Mouse (Mus musculus) spleen, postnatal 14 days (tissue): ENCODE results near the gene Slc7a1.

Source experiments
- DNase-seq, 2 experiments: peaks; one replicate each; pipeline ENCODE4 v3.0.0; 2021 to 2022; ENCODE audit warnings: low spot score in 2 of 2

Gene Slc7a1

DNA sequence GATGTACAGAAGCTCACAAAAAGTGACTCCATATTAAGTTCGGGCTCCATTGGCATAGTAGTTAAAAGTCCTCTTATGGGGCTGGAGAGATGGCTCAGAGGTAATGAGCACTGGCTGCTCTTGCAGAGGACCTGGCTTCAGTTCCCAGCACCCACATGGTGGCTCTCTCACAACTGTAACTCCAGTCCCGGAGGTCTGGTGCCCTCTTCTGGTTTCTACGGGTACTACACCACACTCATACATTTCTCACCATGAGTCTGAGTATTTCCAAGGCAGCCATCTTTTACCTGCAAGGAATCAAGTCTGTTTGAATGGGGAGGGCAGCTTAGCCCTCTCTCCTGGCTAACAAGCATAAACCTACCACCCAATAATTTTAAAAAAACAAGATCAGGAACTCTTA lies 30.5 kb downstream of the Slc7a1 start:
- DNase-seq: no peak

DNA sequence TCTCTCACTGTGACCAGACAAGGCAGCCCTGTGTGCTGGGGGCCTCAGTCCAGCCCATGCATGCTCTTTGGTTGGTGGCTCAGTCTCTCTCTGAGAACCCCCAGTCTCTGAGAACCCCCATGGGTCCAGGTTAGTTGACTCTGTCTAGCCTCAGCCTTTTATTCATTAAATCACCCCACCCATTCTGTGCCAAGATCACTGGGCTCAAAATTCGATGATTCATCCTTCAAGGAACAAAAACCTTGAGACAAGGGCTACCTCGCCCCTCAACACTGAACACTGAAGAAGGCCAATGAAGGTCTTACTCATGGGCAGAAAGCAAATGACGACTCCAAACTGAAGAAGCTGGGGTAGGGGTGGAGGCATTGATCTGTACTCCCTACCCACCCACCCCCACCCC lies 31.9 kb downstream of the Slc7a1 start:
- no peak for DNase-seq

DNA sequence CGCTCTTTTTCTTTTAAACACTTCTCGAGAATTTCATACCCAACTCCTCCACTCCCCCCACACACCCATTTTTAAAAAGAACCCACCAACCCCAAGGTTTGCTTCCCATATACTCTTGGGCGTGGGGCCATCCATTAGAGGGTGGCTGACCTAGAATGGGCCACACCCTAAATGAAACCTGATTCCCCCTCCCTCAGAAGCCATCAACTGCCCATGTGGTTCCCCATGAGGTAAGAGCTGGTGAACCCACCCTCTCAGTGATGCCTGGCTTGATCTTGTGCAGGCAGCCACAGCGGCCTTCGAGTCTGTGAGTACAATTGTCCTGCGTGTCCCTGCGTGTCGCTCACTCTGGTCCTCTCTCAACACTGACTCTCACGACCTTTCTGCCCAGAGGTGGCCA lies 33.2 kb downstream of the Slc7a1 start:
- DNase-seq: no peak

DNA sequence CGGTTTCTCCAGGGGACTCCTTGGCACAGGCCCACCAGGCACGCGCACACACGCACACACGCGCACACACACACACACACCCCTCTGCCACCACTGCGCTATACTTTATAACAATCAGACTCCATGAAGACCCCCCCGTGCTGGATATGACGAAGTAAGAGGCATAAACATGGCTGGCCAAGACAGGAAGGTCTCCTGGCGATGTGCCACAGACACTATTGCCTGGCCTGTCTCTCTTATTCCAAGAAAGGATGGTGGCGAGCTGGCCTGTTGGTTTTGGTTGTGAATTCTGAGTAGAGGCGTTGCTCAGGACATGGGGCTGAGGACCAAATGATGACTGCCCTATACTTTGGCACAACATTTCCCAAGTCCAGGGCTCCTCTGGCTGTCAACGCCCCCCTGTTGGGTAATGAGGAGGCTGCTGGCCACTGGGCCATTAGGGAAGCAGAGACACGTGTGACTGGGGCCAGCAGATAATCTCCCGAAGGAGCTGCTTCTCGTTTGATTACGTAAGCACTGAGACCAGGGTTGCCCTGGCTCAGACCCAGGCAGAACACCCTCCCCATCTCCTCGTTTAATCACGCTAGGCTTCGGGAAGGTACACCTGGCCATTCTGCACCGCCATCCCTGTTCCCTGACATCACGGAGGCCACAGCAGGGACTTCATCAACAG lies 36.1 kb downstream of the Slc7a1 start:
- no peak for DNase-seq

DNA sequence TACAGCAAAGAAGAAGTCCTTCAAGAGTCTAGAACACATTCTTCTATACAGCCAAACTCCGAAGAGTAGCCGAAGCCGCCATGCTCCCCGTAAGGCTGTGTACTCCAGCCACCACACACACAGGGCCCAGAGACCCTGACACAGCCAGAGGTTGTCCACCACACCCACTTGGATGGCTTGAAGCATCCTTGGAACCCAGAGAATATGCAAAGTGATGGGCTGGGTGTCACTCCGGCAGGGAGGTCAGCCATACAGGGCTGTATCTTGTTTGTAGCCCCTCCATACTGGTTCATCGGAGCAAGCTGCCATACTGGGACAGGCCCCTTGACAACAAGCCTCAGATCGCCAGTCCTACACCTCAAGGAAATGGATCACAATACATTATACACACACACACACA lies 37.4 kb downstream of the Slc7a1 start:
- no peak for DNase-seq

DNA sequence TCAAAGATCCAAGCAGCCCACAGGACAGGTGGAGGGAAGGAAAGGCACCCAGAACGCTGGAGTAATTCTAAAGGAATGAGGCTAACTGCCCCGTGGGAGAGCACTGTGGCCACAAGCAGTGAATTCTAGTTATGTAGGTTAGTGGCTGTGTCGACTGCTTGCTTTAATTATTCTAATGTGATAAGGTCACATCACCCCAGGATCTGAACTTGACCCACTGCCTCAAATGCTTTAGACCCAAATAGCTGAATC lies 38.0 kb downstream of the Slc7a1 start:
- DNase-seq: no peak

DNA sequence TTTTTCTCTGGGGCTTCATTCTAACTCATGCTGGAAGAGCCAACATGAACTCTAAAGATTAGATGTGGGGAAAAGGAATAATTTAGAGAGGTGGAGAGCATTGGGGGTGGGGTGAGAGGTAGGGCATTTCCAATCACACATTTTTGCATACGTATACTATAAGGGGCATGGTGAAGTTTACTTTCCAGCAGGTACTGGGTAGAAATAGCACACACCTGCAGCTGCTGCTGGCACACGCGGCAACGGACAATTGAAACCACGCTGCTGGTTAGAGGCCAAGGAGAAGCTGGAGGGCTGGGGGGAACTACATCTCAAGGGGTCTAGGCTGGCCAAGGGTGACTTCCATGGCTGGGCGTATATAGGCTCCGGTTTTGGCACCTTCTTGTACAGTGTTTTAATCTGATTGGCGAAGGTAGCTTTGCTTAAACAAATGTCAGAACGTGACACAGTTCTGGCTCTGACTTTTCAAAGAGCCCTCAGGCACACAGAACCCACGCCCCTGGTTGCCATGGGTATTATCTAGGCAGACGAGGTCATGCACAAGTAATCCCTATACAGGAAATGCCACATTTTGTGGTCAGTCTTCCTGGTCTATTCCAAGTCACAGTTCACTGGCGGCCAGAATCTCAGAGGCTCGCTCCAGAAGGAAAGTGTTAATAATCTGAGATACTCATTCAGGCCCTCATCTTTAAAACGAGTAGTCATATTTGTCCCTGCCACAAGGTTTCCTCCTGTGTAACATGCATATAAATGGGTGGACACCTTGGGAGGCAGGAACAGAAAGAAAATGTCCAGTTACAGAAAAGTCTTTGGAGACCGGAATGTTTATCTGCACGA lies 38.6 kb downstream of the Slc7a1 start:
- DNase-seq: no peak

DNA sequence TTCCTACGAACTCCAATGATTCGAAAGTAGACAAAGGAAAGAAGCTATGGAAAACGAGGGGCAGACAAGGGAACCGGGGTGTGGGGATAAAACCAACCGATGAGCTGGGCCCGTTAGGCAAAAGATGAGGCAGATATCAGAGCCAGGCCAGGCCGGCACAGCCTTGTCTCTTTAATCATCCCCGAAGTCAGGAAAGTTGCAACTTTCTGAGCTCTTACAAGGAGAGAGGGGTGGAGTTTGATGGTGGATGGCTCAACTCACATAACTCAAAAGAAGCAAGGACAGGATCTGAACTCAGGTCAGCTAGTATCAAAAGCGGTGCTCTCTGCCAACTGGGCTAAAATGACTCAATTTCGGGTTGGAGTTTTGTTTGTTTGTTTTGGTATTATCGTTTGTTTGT lies 40.6 kb downstream of the Slc7a1 start:
- no peak for DNase-seq

DNA sequence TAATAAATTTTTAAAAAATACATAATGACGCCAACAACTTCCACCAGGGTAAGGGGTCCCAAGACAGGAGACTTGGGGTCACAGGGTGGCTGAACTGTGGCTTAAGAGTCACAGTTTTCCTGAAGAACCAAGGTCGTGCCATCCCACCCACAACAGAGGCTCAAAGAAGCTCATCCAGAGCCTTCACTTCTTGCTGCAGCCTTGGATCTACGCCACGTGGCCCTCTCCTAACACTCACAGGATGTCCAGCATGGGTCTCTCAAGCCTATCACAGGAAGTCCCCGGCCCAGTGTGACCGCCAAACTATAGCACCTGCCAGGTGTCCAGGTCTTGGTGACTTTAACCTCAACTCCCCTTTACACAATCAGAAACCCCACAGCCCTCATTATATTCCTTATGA lies 42.5 kb downstream of the Slc7a1 start:
- DNase-seq: no peak

DNA sequence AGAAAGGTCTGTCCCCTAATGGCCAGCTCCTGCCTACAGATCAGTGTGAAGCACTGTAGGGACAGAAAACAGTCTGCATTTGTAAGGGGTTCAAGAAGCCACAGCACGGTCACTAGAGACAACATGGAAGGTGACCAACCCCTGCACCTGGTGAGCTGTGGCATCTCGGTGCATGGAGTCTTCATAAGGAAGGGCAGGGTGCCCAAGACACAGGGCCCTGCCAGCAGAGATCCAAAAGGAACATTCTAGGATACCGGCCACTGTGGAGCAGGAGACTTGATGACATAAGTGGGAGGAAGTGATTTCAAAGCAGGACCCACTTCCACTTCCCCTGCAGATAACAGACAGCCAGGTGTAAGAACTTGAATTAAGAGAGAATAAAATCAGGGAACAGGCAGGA lies 43.9 kb downstream of the Slc7a1 start:
- DNase-seq: no peak

DNA sequence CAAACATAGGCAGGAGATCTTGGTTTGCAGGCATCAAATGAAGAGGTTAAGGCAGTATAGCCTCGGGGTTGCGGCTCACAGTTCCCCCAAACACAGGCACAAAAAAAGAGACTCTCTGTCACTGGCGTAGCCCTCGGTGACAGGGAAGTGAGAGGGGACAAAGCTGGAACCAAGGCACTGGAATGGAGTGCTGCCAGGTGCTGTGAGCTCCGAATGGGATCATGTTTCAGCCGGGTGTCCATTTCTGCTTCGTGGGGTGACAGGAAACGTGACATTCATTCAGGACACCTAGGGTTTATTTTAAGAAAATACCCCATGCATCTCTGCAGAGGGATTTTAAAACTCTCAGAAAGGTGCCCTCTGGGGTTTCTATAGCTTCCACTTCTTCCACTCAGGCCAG lies 45.2 kb downstream of the Slc7a1 start:
- DNase-seq: no peak

DNA sequence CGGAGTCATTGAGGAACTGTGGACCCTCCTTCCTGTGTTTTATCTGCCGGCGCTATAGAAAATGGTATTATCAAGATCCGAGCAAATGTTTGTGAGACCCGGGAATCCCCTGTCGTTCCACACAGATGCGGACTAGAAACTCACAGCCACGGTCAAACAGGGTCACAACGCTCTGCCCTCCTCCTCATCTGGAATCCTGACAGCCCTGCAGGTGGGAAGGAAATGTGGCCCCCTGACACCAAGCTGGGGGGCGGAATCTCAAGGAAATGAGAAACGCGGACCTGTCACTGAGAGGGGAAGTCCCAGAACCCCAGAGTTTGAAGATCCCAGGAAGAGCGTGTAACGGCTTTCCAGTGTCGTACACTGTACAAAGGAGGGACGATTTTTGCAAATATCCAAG lies 46.3 kb downstream of the Slc7a1 start:
- no peak for DNase-seq

DNA sequence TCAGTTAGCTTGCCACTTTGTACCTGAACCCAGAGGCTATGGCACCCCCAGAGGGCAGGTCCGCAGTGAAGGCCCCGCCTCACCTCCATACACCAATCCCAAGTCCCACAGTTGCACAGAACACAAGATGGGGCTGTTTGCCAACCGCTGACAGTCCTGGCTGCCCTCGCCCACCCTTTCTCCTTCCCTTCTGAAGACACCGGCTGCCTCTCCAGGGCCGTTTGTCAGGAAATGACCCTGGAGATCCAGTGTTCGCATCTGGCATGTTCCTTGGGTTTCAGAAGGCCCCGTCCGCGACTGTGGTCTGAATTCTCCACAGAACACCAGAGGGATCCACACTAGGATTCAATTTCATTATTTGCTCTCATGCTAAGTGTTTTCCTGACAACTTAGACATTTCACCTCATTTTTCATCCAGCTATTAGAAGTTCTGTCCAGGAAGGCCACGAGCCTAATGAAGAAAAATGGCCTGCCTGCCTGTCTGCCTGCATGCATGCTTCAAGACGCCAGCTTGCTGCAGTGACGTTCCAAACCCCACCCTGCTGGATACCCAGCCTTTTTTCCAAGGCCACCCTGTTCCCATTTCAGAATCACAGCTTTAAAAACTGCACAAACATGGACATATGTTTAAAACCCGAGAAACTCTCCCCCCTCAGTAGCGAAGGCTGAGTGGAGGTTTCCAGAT lies 50.2 kb downstream of the Slc7a1 start:
- DNase-seq: no peak

DNA sequence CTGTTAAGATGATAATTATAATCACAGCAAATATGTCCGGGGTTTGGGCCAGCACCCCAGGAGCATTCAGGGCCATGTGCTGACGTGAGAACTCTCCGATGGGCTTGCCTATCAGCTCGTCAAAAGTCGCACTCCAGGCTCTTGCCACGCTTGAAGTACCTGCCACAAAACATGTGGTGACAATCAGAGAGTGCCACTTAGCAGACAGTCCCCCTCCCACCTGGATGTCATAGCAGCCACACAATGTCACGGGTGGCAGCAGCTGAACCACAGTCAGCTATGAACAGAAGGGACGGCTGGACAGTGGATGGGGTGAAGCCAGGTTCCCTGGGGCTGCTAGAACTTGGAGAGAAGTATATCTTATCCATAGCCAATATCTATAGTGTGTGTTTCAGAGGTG lies 51.6 kb downstream of the Slc7a1 start:
- no peak for DNase-seq

DNA sequence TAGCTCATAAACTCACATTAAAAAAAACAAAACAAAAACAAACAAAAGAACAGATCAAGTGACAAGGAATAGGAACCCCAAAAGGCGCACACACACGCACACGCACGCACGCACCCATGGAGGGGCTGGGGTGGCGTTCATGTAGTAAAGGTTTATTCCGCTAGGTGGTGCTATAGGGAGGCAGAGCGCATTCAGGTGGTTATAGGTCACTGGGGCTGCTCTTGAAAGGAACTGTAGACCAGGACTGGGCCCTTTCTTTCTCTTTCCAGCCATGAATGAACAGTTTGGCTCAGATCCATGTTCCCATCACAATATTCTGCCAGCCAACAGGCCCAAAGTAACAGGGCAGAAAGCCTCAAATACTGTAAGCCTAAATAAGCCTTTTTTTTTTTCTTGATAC lies 53.2 kb downstream of the Slc7a1 start:
- no peak for DNase-seq

DNA sequence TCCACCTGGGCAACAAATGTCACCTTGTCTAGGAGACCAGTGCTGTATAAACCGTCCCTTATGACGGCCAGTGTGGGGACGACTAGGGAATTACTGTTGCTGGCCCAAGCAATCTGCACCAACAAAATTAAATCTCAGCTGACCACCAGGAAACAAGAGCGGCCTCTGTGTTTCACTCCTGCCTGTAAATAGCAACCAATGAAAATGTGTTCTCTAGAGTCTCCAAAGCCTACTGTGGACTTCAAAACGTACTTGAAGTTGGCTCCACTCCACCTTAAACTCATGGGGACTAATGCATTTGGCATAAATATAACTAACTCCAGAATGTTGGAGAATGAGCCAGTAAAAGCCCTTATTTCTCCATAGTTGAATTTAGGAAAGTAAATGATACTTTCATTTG lies 55.3 kb downstream of the Slc7a1 start:
- no peak for DNase-seq

DNA sequence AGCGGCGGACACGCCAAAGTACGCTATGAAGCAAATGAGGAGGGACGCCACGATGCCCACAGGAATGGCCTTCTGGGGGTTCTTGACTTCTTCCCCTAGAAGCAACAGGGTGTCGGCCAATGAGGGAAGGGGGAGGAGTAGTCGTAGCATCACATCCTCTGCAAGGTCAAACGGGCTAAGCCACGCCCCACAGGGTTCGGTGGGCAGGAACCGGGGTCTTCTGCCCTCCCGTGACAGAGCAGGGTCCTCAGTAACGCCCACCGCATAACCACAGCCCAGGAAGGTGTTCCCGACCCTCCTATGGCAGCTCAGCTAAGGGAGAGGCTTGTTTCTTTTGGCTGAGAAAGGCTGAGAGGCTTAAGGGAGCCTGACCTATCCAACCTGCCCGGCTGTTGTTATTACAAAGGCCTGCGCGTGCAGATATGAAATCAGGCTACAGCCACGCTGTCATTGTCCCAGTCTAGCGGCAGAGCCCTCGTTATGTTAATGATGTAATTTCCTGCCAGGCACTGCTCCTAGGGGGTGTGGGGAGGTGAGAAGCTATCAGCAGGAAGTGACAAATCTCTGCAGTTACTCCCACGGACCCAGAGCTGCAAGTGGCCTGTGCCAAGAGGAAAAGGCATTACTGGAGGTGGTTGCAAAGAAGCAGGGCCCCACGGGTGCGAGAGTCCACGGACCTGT lies 57.5 kb downstream of the Slc7a1 start:
- no peak for DNase-seq

DNA sequence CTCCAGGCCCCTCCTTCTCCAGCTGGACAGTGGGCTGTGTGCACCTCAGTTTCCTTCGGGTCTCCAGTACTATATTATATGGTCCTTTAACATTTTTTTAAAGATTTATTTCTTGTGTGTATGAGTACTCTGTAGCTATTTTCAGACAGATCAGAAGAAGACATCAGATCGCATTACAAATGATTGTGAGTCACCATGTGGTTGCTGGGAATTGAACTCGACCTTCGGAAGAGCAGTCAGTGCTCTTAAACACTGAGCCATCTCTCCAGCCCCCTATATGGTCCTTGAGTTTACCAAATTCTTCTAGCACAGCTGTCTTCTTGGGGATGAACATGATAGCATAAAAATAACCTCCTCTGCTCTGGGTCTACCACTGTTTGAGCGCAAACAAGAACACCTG lies 60.6 kb downstream of the Slc7a1 start:
- DNase-seq: no peak

DNA sequence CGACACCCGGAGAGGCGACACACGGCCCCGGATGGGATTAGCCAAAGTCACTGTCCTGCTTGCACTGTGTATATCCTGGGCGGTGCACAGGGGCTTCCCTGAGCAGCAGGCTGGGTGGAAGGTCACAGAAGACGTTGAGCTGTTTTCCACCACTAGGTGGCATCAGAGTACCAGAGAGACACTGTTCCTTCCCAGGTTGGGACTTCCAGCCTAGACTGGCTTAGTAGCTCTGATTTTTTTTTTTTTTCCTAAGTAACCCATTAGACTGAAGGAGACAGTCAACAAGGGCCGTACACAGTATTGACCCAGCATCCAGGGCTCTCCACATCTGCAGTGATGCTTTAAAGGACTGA lies 67.1 kb downstream of the Slc7a1 start:
- peak in 1 of 2 experiments; percentile 54 for DNase-seq

DNA sequence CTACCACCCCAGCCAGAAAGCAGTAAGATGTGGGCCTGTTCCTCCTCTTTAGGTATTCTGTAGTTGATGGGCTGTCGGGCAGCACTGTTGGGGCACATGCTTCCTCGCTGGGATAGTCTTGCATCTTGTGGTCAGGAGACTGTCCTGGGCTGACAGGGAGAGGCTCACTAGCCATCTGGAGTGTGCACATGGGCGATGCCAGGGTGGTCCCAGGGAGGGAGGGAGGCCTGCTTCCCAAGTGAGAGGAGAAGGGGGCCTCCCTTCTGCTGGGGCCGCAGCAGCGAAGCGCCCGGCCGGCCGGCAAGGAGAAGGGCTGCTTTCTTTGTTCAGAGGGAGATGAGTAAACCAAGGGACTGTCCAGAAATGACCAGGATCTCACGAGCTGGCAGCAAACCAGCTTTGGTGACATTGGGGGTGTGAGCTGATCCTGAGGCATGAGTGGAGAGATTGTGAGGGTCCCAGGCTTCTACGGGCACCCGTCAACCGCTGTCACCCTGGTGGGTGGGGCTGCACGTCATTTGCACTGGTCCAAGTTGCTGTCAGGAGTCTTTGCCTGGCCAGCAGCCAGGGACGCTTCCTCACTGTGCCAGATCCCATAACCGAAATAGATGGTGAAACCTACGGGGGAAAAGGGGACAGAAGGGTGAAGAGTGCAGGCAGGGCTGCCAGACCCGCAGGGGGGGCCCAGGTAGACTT lies 67.6 kb downstream of the Slc7a1 start:
- no peak for DNase-seq

DNA sequence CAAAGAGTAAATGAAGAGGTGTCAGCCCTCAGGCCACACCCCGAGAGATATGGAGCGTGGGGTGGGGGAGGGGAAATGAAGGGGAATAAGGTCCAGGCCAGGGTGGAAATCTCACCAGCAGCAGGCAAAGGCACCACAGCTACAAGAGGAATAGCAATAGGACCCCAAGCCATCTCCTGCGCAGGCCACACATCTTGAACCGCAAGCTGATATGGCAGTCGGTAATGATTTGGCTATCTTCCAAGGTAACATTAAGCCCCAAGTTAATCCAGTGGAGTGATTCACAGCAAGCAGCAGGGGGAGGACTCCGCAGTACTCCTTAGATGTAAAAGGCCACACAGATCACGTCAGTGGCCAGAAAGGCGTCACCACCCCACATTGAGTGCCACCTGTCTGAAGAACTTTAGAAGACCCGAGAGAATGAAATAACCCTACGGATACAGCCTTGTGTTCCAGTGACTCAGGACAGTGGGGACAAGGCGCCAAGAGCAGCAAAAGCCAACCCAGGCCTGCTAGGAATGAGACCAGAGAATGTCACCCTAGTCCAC lies 68.4 kb downstream of the Slc7a1 start:
- DNase-seq: no peak

DNA sequence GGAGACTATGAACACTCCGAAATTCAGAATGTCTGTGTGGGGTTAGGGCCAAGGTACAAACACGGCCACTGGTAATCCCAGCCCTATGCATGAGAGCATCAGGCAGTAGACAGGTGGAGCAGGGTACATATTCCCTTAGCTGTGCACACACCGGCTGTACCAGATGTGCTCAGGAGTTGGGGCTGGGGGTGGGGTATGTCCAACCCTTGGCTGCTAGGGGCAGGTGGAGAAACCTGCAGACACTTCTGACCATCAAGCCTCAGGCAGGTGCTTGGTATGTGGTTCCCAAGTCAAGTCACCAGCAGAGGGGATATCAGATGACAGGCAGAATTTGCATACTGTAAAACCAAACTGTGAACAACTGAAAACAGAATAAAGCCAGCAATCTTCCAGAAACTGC lies 70.7 kb downstream of the Slc7a1 start:
- DNase-seq: no peak
